ENCODE assay signal across 15 mouse cellular contexts in the genomic region with DNA sequence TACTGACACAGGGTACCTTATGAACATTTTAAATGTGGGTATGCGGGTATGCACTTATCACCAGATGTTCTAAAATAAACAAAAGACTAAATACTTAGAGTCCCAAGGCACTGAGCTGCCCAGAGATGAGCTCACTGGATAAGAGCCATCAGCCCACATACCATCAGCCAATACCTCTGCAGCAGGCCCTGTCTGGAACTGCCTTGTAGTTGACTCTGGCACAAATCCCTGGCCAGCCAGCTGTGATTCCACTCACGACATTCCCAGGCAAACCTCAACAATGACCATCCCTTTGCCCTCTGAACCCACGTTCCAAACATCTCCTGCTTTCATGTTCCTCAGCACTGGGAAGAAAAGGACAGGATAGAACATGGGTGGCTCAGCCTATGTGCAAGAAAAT.
DNase-seq lines count a peak whose midpoint lies in the region; ATAC-seq and TF ChIP-seq lines count a peak whose summit lies in the region.
"Had no signal": no experiment of that assay in that cellular context is flagged by ENCODE, and none has a peak within 500 bp of the region (broad histone marks: within the 10 kb centered on the region; RNA-seq: fewer than 3 reads in every experiment).

No protein-coding gene starts in this region.

- H3K27me3 ChIP-seq in cerebellum, adult 2 months (ENCODE audit: control insufficient read depth, insufficient read depth, low read length): no peaks in the 10 kb centered on the region
- H3K27me3 ChIP-seq: embryonic facial prominence, embryonic 12.5 days; hindbrain, embryonic 15.5 days; limb, embryonic 15.5 days had no signal

- H3K4me1 ChIP-seq in cerebellum, adult 2 months (ENCODE audit: control insufficient read depth, insufficient read depth, low read length): no peaks in the 10 kb centered on the region
- H3K4me1 ChIP-seq: embryonic facial prominence, embryonic 12.5 days; hindbrain, embryonic 15.5 days; limb, embryonic 15.5 days had no signal

- DNase-seq in cerebellum, postnatal 10 days: peak; percentile 34 to 43
- DNase-seq in cerebellum, adult 2 months: no peak
- DNase-seq in kidney, adult 11 months: peak; percentile 52
- DNase-seq in kidney, postnatal 10 days: no peak
- peak; percentile 61 for DNase-seq in 3134 (ENCODE audit: extremely low read depth, insufficient read length, low spot score)
- peak; percentile 57 for DNase-seq in gonadal fat pad, adult 2 months (ENCODE audit: low read depth)
- no peak for DNase-seq in layer of hippocampus, postnatal 14 days (ENCODE audit: low spot score in 2 of 2)
- DNase-seq: cerebellum, adult 8-10 months; spleen, adult 18-20 months had no signal

- TF ChIP-seq POLR2A in cerebellum, adult 2 months (IDR thresholded peaks at IDR 0.05; ENCODE audit: borderline replicate concordance, insufficient read depth, low read length): no peak

- no peak overlapping the region for H3K27ac ChIP-seq in cerebellum, adult 2 months (ENCODE audit: insufficient read depth, low read length)
- H3K27ac ChIP-seq: embryonic facial prominence, embryonic 12.5 days; heart, adult 2 months; hindbrain, embryonic 15.5 days; left cerebral cortex, adult 2 months; limb, embryonic 15.5 days had no signal

- no peak for ATAC-seq in megakaryocyte progenitor cell, adult 5-6 weeks (replicated peaks; ENCODE audit: poor library complexity)

- 31% methylated on average over 3 of the region's 3 CpGs for WGBS in cerebellum, adult 2 months

- no peak overlapping the region for H3K4me3 ChIP-seq in cerebellum, adult 2 months (replicated peaks; ENCODE audit: insufficient read depth, low read depth, low read length)
- H3K4me3 ChIP-seq: embryonic facial prominence, embryonic 12.5 days; heart, adult 2 months; hindbrain, embryonic 15.5 days; left cerebral cortex, adult 2 months; limb, embryonic 15.5 days had no signal

- TF ChIP-seq CTCF in cerebellum, adult 2 months (IDR thresholded peaks at IDR 0.05; ENCODE audit: borderline replicate concordance, insufficient read depth, low read depth, low read length): no peak

Comparison
In these comparisons a context has a peak if more than half of its experiments do, and no peak if none do; other contexts are left out.
1. DNase-seq: peak in cerebellum, postnatal 10 days (2 of 2), kidney, adult 11 months (single experiment), 3134 (single experiment) and gonadal fat pad, adult 2 months (single experiment); none in cerebellum, adult 2 months (0 of 2), kidney, postnatal 10 days (single experiment) and layer of hippocampus, postnatal 14 days (0 of 2).